Mouse (Mus musculus): Measurements from ENCODE around the gene Gm10642.

- TF ChIP-seq CTCF (IDR thresholded peaks at IDR 0.05; ENCODE audit: extremely low read depth, insufficient read depth, insufficient read length, insufficient replicate concordance): no peak
- no peak for TF ChIP-seq POLR2A (IDR thresholded peaks at IDR 0.05; ENCODE audit: low read depth, low read length)
Observed at GRCm38 (mm10) chr9:70629711-70630110, 26.3 kb upstream of the Gm10642 start.
